Mouse (Mus musculus) hindlimb bud, embryonic 11.5 days (tissue): ENCODE results near the gene Cep57.
"Not testable (repeated sequence)": the region's sequence is repeated elsewhere in the genome, so short reads cannot be mapped to it uniquely, and the experiment has no call there.

Experiments
- DNase-seq: peaks from one replicate; pipeline ENCODE4 v3.0.0-alpha.2; 2012; ENCODE audit warnings: low read depth, low spot score; ENCODE audit errors: extremely low spot score

The Cep57 gene

DNA sequence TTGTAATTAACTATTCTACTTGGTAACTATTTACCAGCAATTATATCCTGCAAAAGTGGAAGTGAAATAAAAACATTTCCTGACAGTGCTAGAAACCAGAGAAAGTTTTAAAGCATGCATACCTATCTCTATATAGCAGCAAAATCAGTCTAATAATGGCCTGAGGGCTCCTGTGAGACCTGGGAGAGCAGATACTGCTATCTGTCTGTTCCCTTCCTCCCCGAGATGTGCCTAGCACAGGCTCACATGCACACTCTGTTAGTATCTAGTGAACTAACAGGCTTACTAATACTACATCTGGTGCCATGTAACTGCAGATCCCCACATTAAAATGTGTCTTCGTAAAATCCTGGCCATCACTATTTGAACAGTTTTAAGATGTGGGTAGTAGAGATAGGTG lies 32.2 kb downstream of the Cep57 start:
- DNase-seq = no peak

GRCm38 (mm10) chr9:13794302-13794701 lies 32.6 kb downstream of the Cep57 start:
- no peak for DNase-seq

- not testable (repeated sequence) for DNase-seq
Measured at GRCm38 (mm10) chr9:13790864-13791263, 36.0 kb downstream of the Cep57 start.

GRCm38 (mm10) chr9:13781985-13782384 lies 44.9 kb downstream of the Cep57 start:
- no peak for DNase-seq

DNA sequence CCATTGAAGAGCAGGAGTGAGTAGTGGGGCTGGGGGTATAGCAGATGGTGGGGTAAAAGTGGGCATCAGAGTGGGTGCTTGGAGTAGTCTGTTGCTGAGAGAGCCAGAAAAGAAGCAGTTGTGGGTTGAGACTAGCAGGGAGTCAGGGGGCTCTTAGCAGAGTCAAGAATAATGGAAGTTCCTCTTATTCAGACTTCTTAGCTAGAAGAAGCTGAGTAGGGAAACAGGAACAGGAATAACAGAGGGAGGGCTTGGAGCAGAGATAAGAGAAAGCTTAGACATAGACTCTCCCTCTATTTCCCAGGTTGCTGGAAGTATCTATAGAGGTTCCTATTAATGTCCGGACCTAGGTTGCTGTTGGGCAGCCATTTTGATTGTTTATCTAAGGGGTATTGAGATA lies 52.2 kb downstream of the Cep57 start:
- no peak for DNase-seq

DNA sequence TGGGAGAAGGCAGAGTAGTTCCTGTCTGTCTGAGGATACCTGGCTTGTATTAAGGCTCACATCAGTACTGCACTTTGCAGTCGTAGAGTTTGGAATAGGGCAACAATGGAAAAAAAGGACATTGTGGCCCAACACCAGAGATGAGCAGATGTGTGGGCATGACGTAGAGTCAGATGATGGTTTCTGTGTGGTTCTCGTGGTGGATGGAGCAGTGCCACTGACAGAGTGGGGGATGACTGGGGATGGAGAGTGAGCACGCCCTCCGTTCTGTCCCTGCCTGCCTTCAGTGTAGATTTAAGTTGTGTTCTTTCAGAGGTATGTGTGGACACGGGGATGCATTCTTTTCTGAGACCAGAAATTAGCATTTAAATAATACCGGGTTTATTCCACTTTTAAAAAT lies 60.3 kb downstream of the Cep57 start:
- DNase-seq = no peak

DNA sequence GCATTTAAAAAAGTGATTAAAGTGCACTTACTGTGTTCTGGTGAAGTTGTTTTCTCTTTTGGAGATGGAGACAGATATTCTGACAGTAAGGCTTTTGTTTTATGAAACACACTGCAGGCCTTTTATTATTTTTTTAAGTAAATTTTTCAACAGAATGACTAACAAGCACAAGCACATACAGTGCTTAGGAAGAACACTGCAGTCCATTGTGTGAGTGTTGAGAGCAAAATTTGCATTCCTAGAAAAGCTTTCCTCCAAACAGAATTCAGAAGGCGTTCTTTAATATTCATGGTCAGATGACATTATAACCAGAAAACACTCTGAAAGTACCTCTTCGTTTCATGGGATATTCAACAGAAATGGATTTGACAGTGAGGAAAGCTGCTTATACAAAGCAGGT lies 61.3 kb downstream of the Cep57 start:
- DNase-seq = no peak

DNA sequence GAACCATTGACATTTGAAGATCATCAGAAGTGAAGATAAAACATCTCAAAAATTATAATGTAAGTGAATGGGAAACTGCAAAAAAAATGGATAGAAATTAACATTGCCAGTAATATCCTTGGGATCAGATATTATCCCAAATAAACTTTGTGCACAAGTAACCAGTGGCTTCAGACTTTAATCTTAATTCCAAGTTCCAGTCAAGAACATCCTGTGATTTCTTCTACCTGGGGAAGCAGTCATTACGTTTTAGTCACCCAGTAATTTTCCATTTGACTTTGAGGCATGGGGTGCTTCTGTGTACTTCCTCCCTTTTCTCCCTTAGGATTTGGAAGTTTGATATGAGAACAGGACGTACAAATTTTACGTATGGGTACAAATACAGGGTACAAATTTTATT lies 66.5 kb downstream of the Cep57 start:
- no peak for DNase-seq
